Mouse (Mus musculus) heart, postnatal 0 days (tissue): ENCODE measurements at regions not wholly inside any gene's neighbourhood (a gene's known extent, or its start where the extent isn't known, plus 50 kb on each side); places are given as distances from the start of the nearest gene placed in this dataset.

Source experiments
- ATAC-seq: fragments of 200-750 bp; cut with Nextera tagmentation; 2 replicates; pipeline ENCODE4 v1.8.0; 2017; ENCODE audit warnings: low read depth, moderate number of reproducible peaks, moderate library complexity; ENCODE audit not compliant: insufficient read depth
- DNase-seq: peaks from one replicate; pipeline ENCODE4 v3.0.0-alpha.2; 2016; ENCODE audit warnings: low spot score
- H3K27ac ChIP-seq: fragments of 300-500 bp; sonication (generic); 2 replicates; pipeline ENCODE4 v1.5.1; 2014; ENCODE audit warnings: low read depth, mild to moderate bottlenecking
- H3K27me3 ChIP-seq: fragments of 300-500 bp; sonication (generic); 2 replicates; pipeline ENCODE4 v1.6.1; 2014; ENCODE audit warnings: low read length, mixed read lengths; ENCODE audit not compliant: control insufficient read depth, insufficient read depth
- H3K36me3 ChIP-seq: fragments of 300-500 bp; sonication (generic); replicated peaks from 2 replicates; pipeline ENCODE4 v1.6.1; 2014; ENCODE audit warnings: low read length, mixed read lengths; ENCODE audit not compliant: control insufficient read depth, insufficient read depth
- H3K4me1 ChIP-seq: fragments of 300-500 bp; sonication (generic); 2 replicates; pipeline ENCODE4 v1.6.1; 2014; ENCODE audit warnings: antibody characterized with exemption; ENCODE audit not compliant: control insufficient read depth, insufficient read depth
- H3K4me2 ChIP-seq: fragments of 300-500 bp; sonication (generic); 2 replicates; pipeline ENCODE4 v1.6.1; 2014; ENCODE audit warnings: low read depth, mild to moderate bottlenecking, low read length, moderate library complexity
- H3K4me3 ChIP-seq: fragments of 300-500 bp; sonication (generic); 2 replicates; pipeline ENCODE4 v1.5.1; 2014; ENCODE audit warnings: low read depth, low read length
- H3K9ac ChIP-seq: fragments of 300-500 bp; sonication (generic); replicated peaks from 2 replicates; pipeline ENCODE4 v1.6.1; 2014; ENCODE audit warnings: low read depth, low read length, mixed read lengths
- H3K9me3 ChIP-seq: fragments of 300-500 bp; sonication (generic); replicated peaks from 2 replicates; pipeline ENCODE4 v1.6.1; 2016; ENCODE audit warnings: low read length; ENCODE audit not compliant: control insufficient read depth
- CTCF ChIP-seq: IDR thresholded peaks from 2 replicates; pipeline ENCODE4 v1.5.1; 2016; ENCODE audit warnings: antibody characterized with exemption, control low read depth, low read depth
- EP300 ChIP-seq: IDR thresholded peaks from 2 replicates; pipeline ENCODE4 v1.6.1; 2016; ENCODE audit warnings: antibody characterized with exemption, low read depth
- WGBS: fragments of 180-500 bp; shearing (Covaris S2); extraction: QIAGEN DNeasy Blood & Tissue Kit; methylation state at CpG from one replicate; pipeline ENCODE4 v1.1.7; 2014; 5-methylcytosine and 5-hydroxymethylcytosine counted together

DNA sequence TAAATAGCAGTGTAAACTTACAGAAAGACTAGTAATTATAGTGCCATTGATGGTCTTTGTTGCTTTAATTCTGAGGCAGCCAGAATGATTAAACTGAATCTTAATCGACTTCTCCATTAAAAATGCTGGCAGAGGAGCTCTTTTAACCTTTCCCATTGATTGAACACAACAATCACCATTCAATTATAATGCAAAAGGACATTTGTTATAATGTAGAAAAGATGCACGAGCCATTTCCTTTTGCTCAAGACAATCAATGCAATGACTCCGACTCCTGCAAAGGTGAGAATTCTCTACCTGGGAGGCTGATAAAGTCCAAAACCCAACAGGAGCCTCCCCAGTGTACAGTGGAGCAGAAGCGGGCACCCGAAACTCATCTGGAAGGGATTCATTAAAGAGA lies 280.0 kb upstream of the Dach1 start:
- no peaks in the 10 kb centered on the region for H3K4me1 ChIP-seq
- H3K4me3 ChIP-seq = no peak overlapping the region
- WGBS = 83% methylated on average over 5 of the region's 5 CpGs
- DNase-seq (no peak), ATAC-seq (no peak)
- no peaks in the 10 kb centered on the region for H3K36me3 ChIP-seq
- H3K27ac ChIP-seq = no peak overlapping the region
- H3K9ac ChIP-seq = no peak overlapping the region
- no peaks in the 10 kb centered on the region for H3K9me3 ChIP-seq
- H3K27me3 ChIP-seq = no peaks in the 10 kb centered on the region
- H3K4me2 ChIP-seq = no peak overlapping the region
- TF ChIP-seq EP300 (no peak), CTCF (no peak)

DNA sequence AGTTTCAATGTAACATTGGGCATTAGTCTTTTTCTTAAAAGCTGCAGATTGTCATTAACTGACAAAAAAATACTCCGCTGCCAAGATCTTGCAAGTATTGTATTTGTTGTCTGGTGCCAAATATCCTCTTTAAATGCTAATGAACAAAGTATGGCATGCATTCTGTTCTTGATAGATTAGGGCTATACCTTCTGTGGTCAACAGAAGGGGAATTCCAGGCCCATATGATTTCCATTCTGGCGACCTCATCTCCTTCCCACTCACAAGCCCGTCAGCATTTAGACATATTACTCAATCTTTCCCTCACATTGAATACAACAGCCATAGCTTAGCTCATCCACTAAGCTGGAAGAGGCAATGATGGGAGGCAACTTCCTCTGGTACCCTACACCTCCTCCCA lies 272.8 kb upstream of the Dach1 start:
- Histone ChIP-seq H3K9me3 (no peaks in the 10 kb centered on the region), H3K36me3 (no peaks in the 10 kb centered on the region), H3K27ac (no peak overlapping the region), H3K4me1 (no peaks in the 10 kb centered on the region), H3K27me3 (no peaks in the 10 kb centered on the region), H3K4me2 (no peak overlapping the region), H3K4me3 (no peak overlapping the region), H3K9ac (no peak overlapping the region)
- TF ChIP-seq CTCF = no peak
- TF ChIP-seq EP300 = no peak
- DNase-seq (no peak), ATAC-seq (no peak)
- 66% methylated on average over 3 of the region's 3 CpGs for WGBS

DNA sequence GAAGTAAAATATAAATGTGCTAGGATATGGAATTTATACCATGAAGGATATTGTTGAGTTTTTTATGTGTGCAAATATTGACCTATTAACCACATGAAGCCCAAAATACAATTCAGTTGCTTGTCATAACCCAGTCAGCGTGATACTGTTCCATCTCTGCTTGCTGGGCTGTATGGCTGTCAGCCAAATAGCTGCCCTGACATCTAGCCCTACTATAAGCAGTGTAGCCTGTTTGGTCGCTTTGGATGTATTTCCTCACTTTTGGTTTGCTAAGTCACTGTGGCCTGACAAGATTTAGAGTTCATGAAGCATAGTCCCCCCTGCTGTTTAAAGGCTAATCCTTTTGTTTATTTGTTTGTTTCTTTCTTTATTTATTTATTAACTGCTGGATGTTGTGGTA lies 272.4 kb upstream of the Dach1 start:
- DNase-seq (no peak), ATAC-seq (no peak)
- 45% methylated on average over 2 of the region's 2 CpGs for WGBS
- Histone ChIP-seq H3K4me3 (no peak overlapping the region), H3K27me3 (no peaks in the 10 kb centered on the region), H3K9ac (no peak overlapping the region), H3K4me1 (no peaks in the 10 kb centered on the region), H3K36me3 (no peaks in the 10 kb centered on the region), H3K27ac (no peak overlapping the region), H3K9me3 (no peaks in the 10 kb centered on the region), H3K4me2 (no peak overlapping the region)
- TF ChIP-seq EP300 = no peak
- no peak for TF ChIP-seq CTCF

DNA sequence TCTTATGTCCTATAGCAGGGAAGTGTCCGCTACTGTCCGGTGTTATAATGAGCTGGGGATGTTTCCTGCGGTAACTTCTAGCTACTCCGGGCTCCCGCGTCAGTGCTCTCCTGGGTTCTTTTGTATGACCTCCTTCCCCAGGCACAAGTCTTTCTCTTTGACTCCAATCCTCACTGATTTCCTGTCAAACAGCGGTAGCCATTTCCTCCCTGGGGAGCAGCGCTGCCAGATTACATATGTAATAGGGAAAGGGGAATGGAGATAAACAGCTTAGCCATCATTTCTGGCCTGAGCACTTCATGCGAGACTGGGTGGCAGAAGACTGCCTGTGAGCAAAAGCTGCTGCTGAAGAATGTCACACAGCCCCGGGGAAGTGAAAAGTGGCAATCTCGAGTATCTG lies 262.4 kb upstream of the Dach1 start:
- TF ChIP-seq EP300 (no peak), CTCF (no peak)
- H3K4me2 ChIP-seq = peak overlapping the region; percentile 36
- no peaks in the 10 kb centered on the region for H3K27me3 ChIP-seq
- H3K4me3 ChIP-seq = peak overlapping the region; percentile 17
- no peaks in the 10 kb centered on the region for H3K36me3 ChIP-seq
- H3K9ac ChIP-seq = no peak overlapping the region
- DNase-seq (peak; percentile 14), ATAC-seq (no peak)
- H3K27ac ChIP-seq = no peak overlapping the region
- peaks cover 3% of the 10 kb centered on the region; the same call in 1 of the 2 replicates for H3K4me1 ChIP-seq
- WGBS = 23% methylated on average over 11 of the region's 11 CpGs
- H3K9me3 ChIP-seq = no peaks in the 10 kb centered on the region

DNA sequence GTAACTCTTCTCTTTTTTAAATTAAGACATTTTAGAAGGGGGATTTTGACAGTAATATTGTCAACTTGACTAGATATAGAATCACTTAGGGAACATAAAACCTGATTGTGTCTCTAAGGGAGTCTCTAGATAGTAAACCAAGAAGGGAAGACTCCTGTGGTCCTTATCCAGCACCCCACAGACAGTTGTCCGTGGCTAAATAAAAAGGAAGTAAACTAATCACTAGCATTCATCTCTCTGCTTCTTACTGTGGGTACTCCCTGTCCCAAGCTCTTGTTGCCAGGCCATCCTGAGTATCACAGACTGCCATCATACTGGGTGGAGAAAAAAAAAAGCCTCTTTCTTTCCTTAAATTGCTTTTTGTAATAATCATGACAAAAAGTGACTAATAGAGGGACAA lies 248.2 kb upstream of the Dach1 start:
- ATAC-seq = no peak
- Histone ChIP-seq H3K27me3 (no peaks in the 10 kb centered on the region), H3K27ac (no peak overlapping the region), H3K4me3 (no peak overlapping the region), H3K36me3 (no peaks in the 10 kb centered on the region), H3K9ac (no peak overlapping the region), H3K9me3 (no peaks in the 10 kb centered on the region), H3K4me1 (no peaks in the 10 kb centered on the region), H3K4me2 (no peak overlapping the region)
- 31% methylated on average over 1 of the region's 1 CpGs for WGBS
- TF ChIP-seq CTCF (no peak), EP300 (no peak)
- DNase-seq = no peak

DNA sequence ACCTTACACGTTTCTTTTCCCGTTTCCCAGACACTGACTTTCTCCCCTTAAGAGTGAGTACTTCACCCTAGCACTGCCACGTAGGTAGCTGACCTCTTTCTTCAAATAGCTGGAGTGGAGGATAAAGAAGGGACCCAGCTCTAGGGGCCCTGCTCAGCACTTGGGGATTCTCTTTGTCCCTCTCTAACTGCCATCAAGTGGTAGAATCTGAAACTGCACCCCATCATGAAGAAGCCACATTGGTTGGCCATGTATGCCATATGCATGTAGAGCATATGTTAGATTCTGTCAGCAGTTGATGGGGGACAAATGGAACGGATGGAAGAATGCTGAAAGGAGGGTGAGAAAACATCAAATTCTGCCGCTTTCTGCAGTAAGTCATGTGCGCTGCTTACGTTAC lies 244.6 kb upstream of the Dach1 start:
- Histone ChIP-seq H3K36me3 (no peaks in the 10 kb centered on the region), H3K27me3 (no peaks in the 10 kb centered on the region), H3K27ac (no peak overlapping the region), H3K4me2 (no peak overlapping the region), H3K4me3 (no peak overlapping the region), H3K4me1 (no peaks in the 10 kb centered on the region), H3K9me3 (no peaks in the 10 kb centered on the region), H3K9ac (no peak overlapping the region)
- 59% methylated on average over 7 of the region's 7 CpGs for WGBS
- TF ChIP-seq CTCF (peak; percentile 45), EP300 (no peak)
- DNase-seq (no peak), ATAC-seq (no peak)
